Mouse (Mus musculus): ENCODE data around the gene Fam216b. TPM values are rescaled to one million over a fixed set of nuclear protein-coding genes. Genes with fewer than 3 reads are reported as not detected.
A peak's percentile ranks its signal among the peaks of the same experiment; 100 is the strongest.

Fam216b gene
- polyA plus RNA-seq, 1 experiment from 2014 or later: 0.09 TPM

- no peaks in the 10 kb centered on the region for H3K9me3 ChIP-seq (ENCODE audit: control insufficient read depth)
- ATAC-seq: no peak
- no peaks in the 10 kb centered on the region for H3K36me3 ChIP-seq (ENCODE audit: control insufficient read depth, insufficient read depth)
- no peak overlapping the region for H3K9ac ChIP-seq (ENCODE audit: low read depth, low read length)
- 78% methylated on average over 3 of the region's 3 CpGs for WGBS
- no peaks in the 10 kb centered on the region for H3K4me1 ChIP-seq (replicated peaks; ENCODE audit: control insufficient read depth, insufficient read depth, low read length)
- H3K4me2 ChIP-seq (replicated peaks; ENCODE audit: low read depth): no peak overlapping the region
- H3K27ac ChIP-seq (ENCODE audit: low read depth, low read length): no peak overlapping the region
- H3K27me3 ChIP-seq (replicated peaks; ENCODE audit: control insufficient read depth, insufficient read depth, low read length): no peaks in the 10 kb centered on the region
- TF ChIP-seq CTCF (IDR thresholded peaks at IDR 0.05; ENCODE audit: low read depth): no peak
- no peak overlapping the region for H3K4me3 ChIP-seq (ENCODE audit: low read depth, low read length)
Observed at GRCm38 (mm10) chr14:78056371-78056770, 32.4 kb downstream of the Fam216b start.

- H3K36me3 ChIP-seq (ENCODE audit: control insufficient read depth, insufficient read depth): no peaks in the 10 kb centered on the region
- no peak for ATAC-seq
- WGBS: 57% methylated on average over 4 of the region's 4 CpGs
Observed at GRCm38 (mm10) chr14:78048674-78049073, 40.1 kb downstream of the Fam216b start.

GRCm38 (mm10) chr14:78048258-78048657 is 40.5 kb downstream of the Fam216b start:
- 91% methylated on average over 3 of the region's 3 CpGs for WGBS
- no peaks in the 10 kb centered on the region for H3K4me1 ChIP-seq (replicated peaks; ENCODE audit: control insufficient read depth, insufficient read depth, low read length)
- H3K36me3 ChIP-seq (ENCODE audit: control insufficient read depth, insufficient read depth): no peaks in the 10 kb centered on the region
- H3K27ac ChIP-seq (ENCODE audit: low read depth, low read length): no peak overlapping the region
- no peak overlapping the region for H3K9ac ChIP-seq (ENCODE audit: low read depth, low read length)
- no peak for TF ChIP-seq CTCF (IDR thresholded peaks at IDR 0.05; ENCODE audit: low read depth)
- H3K9me3 ChIP-seq (ENCODE audit: control insufficient read depth): no peaks in the 10 kb centered on the region
- ATAC-seq: no peak
- H3K4me2 ChIP-seq (replicated peaks; ENCODE audit: low read depth): no peak overlapping the region
- no peaks in the 10 kb centered on the region for H3K27me3 ChIP-seq (replicated peaks; ENCODE audit: control insufficient read depth, insufficient read depth, low read length)
- no peak overlapping the region for H3K4me3 ChIP-seq (ENCODE audit: low read depth, low read length)

More at GRCm38 (mm10) chr14:78048674-78049073, 40.1 kb downstream of the Fam216b start:
- Histone ChIP-seq H3K9ac (ENCODE audit: low read depth, low read length) (no peak overlapping the region), H3K4me3 (ENCODE audit: low read depth, low read length) (no peak overlapping the region), H3K27ac (ENCODE audit: low read depth, low read length) (no peak overlapping the region), H3K4me1 (replicated peaks; ENCODE audit: control insufficient read depth, insufficient read depth, low read length) (no peaks in the 10 kb centered on the region), H3K9me3 (ENCODE audit: control insufficient read depth) (no peaks in the 10 kb centered on the region), H3K27me3 (replicated peaks; ENCODE audit: control insufficient read depth, insufficient read depth, low read length) (no peaks in the 10 kb centered on the region), H3K4me2 (replicated peaks; ENCODE audit: low read depth) (no peak overlapping the region)
- peak; percentile 44 for TF ChIP-seq CTCF (IDR thresholded peaks at IDR 0.05; ENCODE audit: low read depth)

GRCm38 (mm10) chr14:78043079-78043478 is 45.7 kb downstream of the Fam216b start:
- no peak for TF ChIP-seq CTCF (IDR thresholded peaks at IDR 0.05; ENCODE audit: low read depth)
- Histone ChIP-seq H3K4me3 (ENCODE audit: low read depth, low read length) (no peak overlapping the region), H3K27me3 (replicated peaks; ENCODE audit: control insufficient read depth, insufficient read depth, low read length) (no peaks in the 10 kb centered on the region), H3K9me3 (ENCODE audit: control insufficient read depth) (no peaks in the 10 kb centered on the region), H3K27ac (ENCODE audit: low read depth, low read length) (no peak overlapping the region), H3K4me2 (replicated peaks; ENCODE audit: low read depth) (no peak overlapping the region), H3K4me1 (replicated peaks; ENCODE audit: control insufficient read depth, insufficient read depth, low read length) (no peaks in the 10 kb centered on the region), H3K9ac (ENCODE audit: low read depth, low read length) (no peak overlapping the region), H3K36me3 (ENCODE audit: control insufficient read depth, insufficient read depth) (no peaks in the 10 kb centered on the region)
- 31% methylated on average over 2 of the region's 2 CpGs for WGBS
- ATAC-seq: no peak

- Histone ChIP-seq H3K27me3 (replicated peaks; ENCODE audit: control insufficient read depth, insufficient read depth, low read length) (no peaks in the 10 kb centered on the region), H3K36me3 (ENCODE audit: control insufficient read depth, insufficient read depth) (no peaks in the 10 kb centered on the region), H3K4me3 (ENCODE audit: low read depth, low read length) (no peak overlapping the region), H3K9ac (ENCODE audit: low read depth, low read length) (no peak overlapping the region), H3K4me1 (replicated peaks; ENCODE audit: control insufficient read depth, insufficient read depth, low read length) (no peaks in the 10 kb centered on the region), H3K27ac (ENCODE audit: low read depth, low read length) (no peak overlapping the region), H3K9me3 (ENCODE audit: control insufficient read depth) (no peaks in the 10 kb centered on the region), H3K4me2 (replicated peaks; ENCODE audit: low read depth) (no peak overlapping the region)
- 0 out of 2 replicates have a peak, but pooled peaks have one; percentile 21 for TF ChIP-seq CTCF (IDR thresholded peaks at IDR 0.05; ENCODE audit: low read depth)
- WGBS: 76% methylated on average over 11 of the region's 11 CpGs
- ATAC-seq: no peak
Observed at GRCm38 (mm10) chr14:78041886-78042526, 46.8 kb downstream of the Fam216b start.

GRCm38 (mm10) chr14:78040643-78041042 is 48.2 kb downstream of the Fam216b start:
- no peak for ATAC-seq
- H3K36me3 ChIP-seq (ENCODE audit: control insufficient read depth, insufficient read depth): no peaks in the 10 kb centered on the region

More at GRCm38 (mm10) chr14:78040643-78041042, 48.2 kb downstream of the Fam216b start:
- no peak for TF ChIP-seq CTCF (IDR thresholded peaks at IDR 0.05; ENCODE audit: low read depth)
- 88% methylated on average over 6 of the region's 6 CpGs for whole genome bisulfite sequencing
- Histone ChIP-seq H3K4me3 (ENCODE audit: low read depth, low read length) (no peak overlapping the region), H3K9me3 (ENCODE audit: control insufficient read depth) (no peaks in the 10 kb centered on the region), H3K27me3 (replicated peaks; ENCODE audit: control insufficient read depth, insufficient read depth, low read length) (no peaks in the 10 kb centered on the region), H3K4me1 (replicated peaks; ENCODE audit: control insufficient read depth, insufficient read depth, low read length) (no peaks in the 10 kb centered on the region), H3K4me2 (replicated peaks; ENCODE audit: low read depth) (no peak overlapping the region), H3K9ac (ENCODE audit: low read depth, low read length) (no peak overlapping the region), H3K27ac (ENCODE audit: low read depth, low read length) (no peak overlapping the region)
